Mouse (Mus musculus) E14TG2a.4 (cell line): ENCODE results near the gene Dthd1.

Source experiments
- CTCF ChIP-seq: conservative IDR thresholded peaks from 2 replicates; pipeline ENCODE4 v1.5.1; 2014; ENCODE audit warnings: low read length
- NANOG ChIP-seq: IDR thresholded peaks from 2 replicates; pipeline ENCODE4 v1.6.1; 2014; ENCODE audit warnings: borderline replicate concordance, low read length, mixed read lengths
- POU5F1 ChIP-seq: IDR thresholded peaks from 2 replicates; pipeline ENCODE4 v1.6.1; 2014; ENCODE audit warnings: low read length, borderline replicate concordance

- TF ChIP-seq POU5F1: no peak
- TF ChIP-seq NANOG: no peak
- no peak for TF ChIP-seq CTCF
These were observed 35.8 kb upstream of the Dthd1 start for GRCm38 (mm10) chr5:62777804-62778203.
